Mouse (Mus musculus): ENCODE measurements at regions not wholly inside any gene's neighbourhood (a gene's known extent, or its start where the extent isn't known, plus 50 kb on each side); places are given as distances from the start of the nearest gene placed in this dataset.

- Histone ChIP-seq H3K27ac (ENCODE audit: low read depth) (no peak overlapping the region), H3K9me3 (ENCODE audit: low read depth, low read length) (no peaks in the 10 kb centered on the region), H3K36me3 (ENCODE audit: insufficient read depth) (no peaks in the 10 kb centered on the region), H3K9ac (no peak overlapping the region), H3K4me1 (ENCODE audit: insufficient read depth) (no peaks in the 10 kb centered on the region), H3K4me3 (ENCODE audit: low read depth, low read length) (no peak overlapping the region), H3K27me3 (ENCODE audit: insufficient read depth, low read length) (no peaks in the 10 kb centered on the region), H3K4me2 (no peak overlapping the region)
- DNase-seq (no peak), ATAC-seq (ENCODE audit: insufficient read depth) (no peak)
- WGBS: 78% methylated on average over 1 of the region's 1 CpGs
- TF ChIP-seq CTCF (IDR thresholded peaks at IDR 0.05; ENCODE audit: low read depth): no peak
Observed at GRCm38 (mm10) chr5:27963765-27964164, 107.4 kb upstream of the Insig1 start.

DNA sequence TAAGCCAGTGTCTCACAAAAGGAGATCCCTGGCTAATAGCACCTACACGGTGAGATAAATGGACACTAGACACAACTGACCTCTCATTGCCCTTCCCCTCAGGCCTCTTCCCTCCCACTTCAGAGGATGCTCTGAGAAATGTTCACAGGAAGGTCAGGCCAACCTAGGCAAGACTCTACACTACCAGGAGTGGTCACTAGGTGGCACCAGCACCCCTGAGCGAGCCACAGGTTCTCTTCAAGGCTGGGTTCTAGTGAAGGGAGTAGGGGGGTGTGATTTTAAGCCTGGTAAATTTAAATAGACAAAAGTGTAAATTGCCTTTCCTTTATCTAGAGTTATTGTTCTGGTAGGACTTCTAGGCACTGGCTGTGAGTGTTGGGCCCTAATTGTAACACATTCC, 76.0 kb upstream of the Insig1 start:
- Histone ChIP-seq H3K36me3 (ENCODE audit: insufficient read depth) (no peaks in the 10 kb centered on the region), H3K4me1 (ENCODE audit: insufficient read depth) (no peaks in the 10 kb centered on the region), H3K9ac (no peak overlapping the region), H3K4me3 (ENCODE audit: low read depth, low read length) (no peak overlapping the region), H3K4me2 (no peak overlapping the region), H3K27me3 (ENCODE audit: insufficient read depth, low read length) (no peaks in the 10 kb centered on the region), H3K27ac (ENCODE audit: low read depth) (no peak overlapping the region), H3K9me3 (ENCODE audit: low read depth, low read length) (no peaks in the 10 kb centered on the region)
- 0% methylated on average over 2 of the region's 2 CpGs for WGBS
- peak; percentile 92 for TF ChIP-seq CTCF (IDR thresholded peaks at IDR 0.05; ENCODE audit: low read depth)
- DNase-seq (peak; percentile 82), ATAC-seq (ENCODE audit: insufficient read depth) (peak; percentile 58; the same call in 1 of the 2 replicates)

GRCm38 (mm10) chr5:27997751-27998150, 73.4 kb upstream of the Insig1 start:
- H3K27me3 ChIP-seq (ENCODE audit: insufficient read depth, low read length): no peaks in the 10 kb centered on the region
- no peak overlapping the region for H3K27ac ChIP-seq (ENCODE audit: low read depth)
- H3K36me3 ChIP-seq (ENCODE audit: insufficient read depth): no peaks in the 10 kb centered on the region
- no peak for ATAC-seq (ENCODE audit: insufficient read depth)
- no peaks in the 10 kb centered on the region for H3K4me1 ChIP-seq (ENCODE audit: insufficient read depth)
- H3K4me2 ChIP-seq: no peak overlapping the region
- TF ChIP-seq CTCF (IDR thresholded peaks at IDR 0.05; ENCODE audit: low read depth): no peak
- H3K9ac ChIP-seq: no peak overlapping the region
- H3K9me3 ChIP-seq (ENCODE audit: low read depth, low read length): no peaks in the 10 kb centered on the region
- WGBS: 53% methylated on average over 8 of the region's 8 CpGs
- DNase-seq: no peak
- no peak overlapping the region for H3K4me3 ChIP-seq (ENCODE audit: low read depth, low read length)

DNA sequence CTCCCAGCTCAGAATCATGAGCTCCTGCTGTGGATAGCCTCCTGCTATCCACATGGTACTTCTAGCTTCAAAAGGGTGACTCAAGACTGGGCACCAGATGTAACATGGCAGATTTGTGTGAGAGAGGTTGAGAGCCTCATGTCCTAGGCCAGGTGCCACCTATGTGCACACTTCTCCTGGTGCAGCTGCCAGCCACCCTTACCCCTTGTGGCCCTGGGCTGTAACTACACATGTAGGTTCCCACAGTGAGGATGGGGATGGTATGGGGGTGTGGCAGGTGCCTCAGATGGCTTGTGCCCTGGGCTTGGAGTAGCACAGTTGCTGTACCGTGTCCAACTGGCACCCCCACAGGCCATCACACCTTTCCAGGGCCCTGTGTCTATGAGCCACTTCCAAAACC, 68.2 kb upstream of the Insig1 start:
- Histone ChIP-seq H3K36me3 (ENCODE audit: insufficient read depth) (no peaks in the 10 kb centered on the region), H3K4me3 (ENCODE audit: low read depth, low read length) (no peak overlapping the region), H3K4me1 (ENCODE audit: insufficient read depth) (no peaks in the 10 kb centered on the region), H3K4me2 (no peak overlapping the region), H3K27me3 (ENCODE audit: insufficient read depth, low read length) (no peaks in the 10 kb centered on the region), H3K27ac (ENCODE audit: low read depth) (no peak overlapping the region), H3K9ac (no peak overlapping the region), H3K9me3 (ENCODE audit: low read depth, low read length) (no peaks in the 10 kb centered on the region)
- no peak for DNase-seq
- 75% methylated on average over 1 of the region's 1 CpGs for WGBS
- ATAC-seq (ENCODE audit: insufficient read depth): no peak
- peak; percentile 27; the same call in 1 of the 2 replicates for TF ChIP-seq CTCF (IDR thresholded peaks at IDR 0.05; ENCODE audit: low read depth)

GRCm38 (mm10) chr5:28003756-28004486, 67.2 kb upstream of the Insig1 start:
- no peak for TF ChIP-seq CTCF (IDR thresholded peaks at IDR 0.05; ENCODE audit: low read depth)
- no peaks in the 10 kb centered on the region for H3K36me3 ChIP-seq (ENCODE audit: insufficient read depth)
- ATAC-seq (ENCODE audit: insufficient read depth) (no peak), DNase-seq (no peak)
- H3K9me3 ChIP-seq (ENCODE audit: low read depth, low read length): no peaks in the 10 kb centered on the region
- no peak overlapping the region for H3K4me3 ChIP-seq (ENCODE audit: low read depth, low read length)
- no peak overlapping the region for H3K9ac ChIP-seq
- no peaks in the 10 kb centered on the region for H3K27me3 ChIP-seq (ENCODE audit: insufficient read depth, low read length)
- no peak overlapping the region for H3K27ac ChIP-seq (ENCODE audit: low read depth)
- 61% methylated on average over 6 of the region's 6 CpGs for WGBS
- no peak overlapping the region for H3K4me2 ChIP-seq
- H3K4me1 ChIP-seq (ENCODE audit: insufficient read depth): no peaks in the 10 kb centered on the region

DNA sequence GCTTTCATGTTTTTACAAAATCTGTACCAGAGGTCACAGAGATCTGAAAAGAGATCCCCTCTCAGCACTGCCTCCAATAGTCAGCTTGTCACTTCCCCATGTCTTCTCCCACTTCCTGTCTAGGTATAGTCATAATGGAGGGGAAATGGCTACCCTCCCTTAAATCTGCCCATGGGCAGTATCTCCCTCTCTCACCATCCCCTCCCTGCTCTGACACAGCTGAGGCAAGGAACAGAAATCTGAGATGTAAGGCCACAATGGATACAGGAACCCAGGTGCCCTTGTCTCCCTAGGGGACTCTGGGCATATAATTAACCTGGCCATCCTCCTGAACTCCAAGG, 66.7 kb upstream of the Insig1 start:
- no peak overlapping the region for H3K4me2 ChIP-seq
- no peaks in the 10 kb centered on the region for H3K9me3 ChIP-seq (ENCODE audit: low read depth, low read length)
- no peak for TF ChIP-seq CTCF (IDR thresholded peaks at IDR 0.05; ENCODE audit: low read depth)
- no peak for ATAC-seq (ENCODE audit: insufficient read depth)
- no peaks in the 10 kb centered on the region for H3K36me3 ChIP-seq (ENCODE audit: insufficient read depth)
- no peak for DNase-seq
- H3K4me3 ChIP-seq (ENCODE audit: low read depth, low read length): no peak overlapping the region
- no peaks in the 10 kb centered on the region for H3K4me1 ChIP-seq (ENCODE audit: insufficient read depth)
- no peaks in the 10 kb centered on the region for H3K27me3 ChIP-seq (ENCODE audit: insufficient read depth, low read length)
- no peak overlapping the region for H3K9ac ChIP-seq
- no peak overlapping the region for H3K27ac ChIP-seq (ENCODE audit: low read depth)

DNA sequence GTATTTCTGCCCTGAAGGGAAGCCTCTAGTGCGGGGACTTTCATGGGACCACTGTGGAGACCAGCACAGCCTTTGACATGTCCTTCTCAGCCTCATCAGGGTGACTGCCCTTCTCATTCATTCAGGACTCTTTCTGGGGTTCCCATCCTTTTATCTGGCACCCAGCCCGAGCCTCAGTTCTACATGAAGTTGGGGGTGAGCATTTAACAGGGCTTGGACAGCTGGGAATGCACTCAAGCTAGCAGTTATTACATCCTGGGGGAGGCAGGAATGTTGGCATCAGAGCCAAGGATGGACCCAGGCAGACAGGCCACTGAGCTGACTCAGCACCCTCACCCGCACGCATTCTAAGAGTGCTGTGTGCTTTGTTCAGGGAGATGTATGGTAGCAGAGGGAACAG, 61.8 kb upstream of the Insig1 start:
- DNase-seq (no peak), ATAC-seq (ENCODE audit: insufficient read depth) (no peak)
- Histone ChIP-seq H3K4me1 (ENCODE audit: insufficient read depth) (no peaks in the 10 kb centered on the region), H3K9ac (no peak overlapping the region), H3K4me3 (ENCODE audit: low read depth, low read length) (no peak overlapping the region), H3K4me2 (no peak overlapping the region), H3K9me3 (ENCODE audit: low read depth, low read length) (no peaks in the 10 kb centered on the region), H3K27ac (ENCODE audit: low read depth) (no peak overlapping the region), H3K36me3 (ENCODE audit: insufficient read depth) (no peaks in the 10 kb centered on the region), H3K27me3 (ENCODE audit: insufficient read depth, low read length) (no peaks in the 10 kb centered on the region)
- 68% methylated on average over 4 of the region's 4 CpGs for WGBS
- TF ChIP-seq CTCF (IDR thresholded peaks at IDR 0.05; ENCODE audit: low read depth): no peak

DNA sequence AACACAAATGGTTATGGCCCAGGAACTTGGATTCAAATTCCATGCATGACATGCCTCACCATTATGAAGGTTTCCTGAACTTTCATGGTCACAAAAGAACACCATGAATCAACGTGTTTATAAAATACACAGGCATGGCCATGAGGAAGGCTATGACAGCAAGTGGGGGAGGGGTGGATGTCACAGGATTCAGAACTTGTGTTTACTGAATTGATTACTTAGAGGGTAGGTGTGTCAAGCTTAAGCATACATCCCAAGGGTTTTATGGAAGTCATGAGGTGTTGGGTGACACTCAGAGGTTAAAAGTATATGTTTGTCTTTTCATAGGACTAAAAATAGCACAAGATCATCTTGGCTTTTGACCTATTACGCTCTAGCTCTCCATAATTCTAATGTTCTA, 61.3 kb upstream of the Insig1 start:
- DNase-seq: no peak
- ATAC-seq (ENCODE audit: insufficient read depth): no peak
- H3K36me3 ChIP-seq (ENCODE audit: insufficient read depth): no peaks in the 10 kb centered on the region
- no peak overlapping the region for H3K27ac ChIP-seq (ENCODE audit: low read depth)
- no peaks in the 10 kb centered on the region for H3K4me1 ChIP-seq (ENCODE audit: insufficient read depth)
- no peaks in the 10 kb centered on the region for H3K9me3 ChIP-seq (ENCODE audit: low read depth, low read length)
- WGBS: 31% methylated on average over 2 of the region's 2 CpGs
- TF ChIP-seq CTCF (IDR thresholded peaks at IDR 0.05; ENCODE audit: low read depth): no peak
- no peak overlapping the region for H3K9ac ChIP-seq
- H3K4me2 ChIP-seq: no peak overlapping the region
- no peak overlapping the region for H3K4me3 ChIP-seq (ENCODE audit: low read depth, low read length)
- no peaks in the 10 kb centered on the region for H3K27me3 ChIP-seq (ENCODE audit: insufficient read depth, low read length)
